Mouse (Mus musculus): ENCODE results near the gene Hrct1.

Gene Hrct1

DNA sequence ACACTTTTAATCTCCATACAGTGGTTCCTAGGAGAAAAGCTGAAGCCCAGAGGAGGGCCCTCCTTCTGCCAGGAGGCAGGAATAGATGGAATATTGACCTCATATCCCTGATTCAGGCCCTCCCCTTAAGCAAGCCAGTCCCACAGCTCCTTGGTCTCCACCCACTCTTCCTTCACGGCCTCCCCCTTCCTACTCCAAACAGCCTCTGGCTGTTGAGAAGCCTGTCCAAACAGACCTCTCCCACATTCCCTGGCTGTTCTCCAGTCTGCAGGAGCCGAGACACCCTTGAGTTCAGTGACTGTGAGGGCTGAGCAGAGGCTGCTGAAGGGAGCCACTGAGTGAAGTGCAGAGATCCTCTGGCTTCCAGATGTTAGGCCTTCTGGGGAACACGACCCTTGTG lies at the start of gene Hrct1:
TSS of gene Hrct1 (plus strand) at position 194 of the 400 bp plus-strand sequence.
- CTCF ChIA-PET, result no interaction called here

- CTCF ChIA-PET, result no interaction called here
Measured at GRCm38 (mm10) chr4:43678541-43678940, 48.4 kb upstream of the Hrct1 start.

DNA sequence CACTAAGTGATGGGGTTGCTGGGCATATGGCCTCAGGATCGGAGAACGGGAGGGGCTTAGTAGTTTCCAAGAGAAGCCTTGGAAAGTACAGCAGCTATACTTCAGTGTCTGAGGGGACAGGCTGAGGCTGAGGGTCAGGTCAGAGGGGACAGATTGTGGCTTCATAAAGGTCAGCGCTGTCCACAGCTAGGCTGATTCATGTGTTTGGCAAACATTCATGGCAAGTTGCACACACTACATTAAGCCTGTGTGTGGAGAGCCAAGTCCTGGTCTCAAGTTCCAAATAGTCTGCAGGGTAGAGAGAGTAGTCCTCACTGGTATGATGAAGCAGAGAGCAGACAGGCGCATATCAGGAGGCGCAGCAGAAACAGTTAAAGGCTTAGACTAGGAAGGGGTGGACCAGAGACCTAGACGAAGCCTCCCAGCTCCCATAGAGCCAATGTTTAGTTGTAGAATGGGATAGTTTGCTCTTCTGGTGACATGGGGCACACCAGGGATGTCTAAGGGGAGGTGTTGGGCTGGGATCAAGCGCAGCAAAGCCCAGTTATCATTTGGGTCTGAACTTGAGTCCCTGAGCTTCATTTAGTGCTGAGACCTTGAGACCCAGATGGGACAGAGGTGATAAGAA lies 47.5 kb upstream of the Hrct1 start:
- CTCF ChIA-PET, result no interaction called here

GRCm38 (mm10) chr4:43690021-43690420 lies 37.0 kb upstream of the Hrct1 start:
- CTCF ChIA-PET, result no interaction called here

DNA sequence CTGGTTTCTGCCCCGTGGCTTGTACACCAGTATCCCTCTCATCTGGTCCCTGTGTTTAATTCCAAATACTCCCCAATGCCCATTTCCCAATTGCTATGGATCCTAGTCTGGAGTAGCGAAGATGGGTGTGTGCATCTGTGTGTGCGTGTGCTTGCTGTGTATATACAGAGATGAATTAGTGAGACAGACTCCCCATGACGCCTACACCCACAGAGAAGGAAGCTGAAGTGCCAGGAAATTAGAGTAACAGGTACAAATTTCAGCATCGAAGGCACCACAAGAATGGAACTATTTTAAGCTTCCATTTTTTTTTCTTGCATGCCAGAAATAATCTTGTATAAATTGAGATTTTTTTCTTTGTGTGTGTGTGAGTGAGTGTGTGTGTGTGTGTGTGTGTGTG lies 36.0 kb upstream of the Hrct1 start:
- CTCF ChIA-PET, result no interaction called here

- CTCF ChIA-PET, result no interaction called here
Measured at GRCm38 (mm10) chr4:43693806-43694241, 33.2 kb upstream of the Hrct1 start.

- CTCF ChIA-PET, result no interaction called here
Measured at GRCm38 (mm10) chr4:43694439-43695248, 32.3 kb upstream of the Hrct1 start.

- CTCF ChIA-PET, result no interaction called here
Measured at GRCm38 (mm10) chr4:43695249-43695671, 31.7 kb upstream of the Hrct1 start.

GRCm38 (mm10) chr4:43696561-43696960 lies 30.4 kb upstream of the Hrct1 start:
- CTCF ChIA-PET, result no interaction called here

GRCm38 (mm10) chr4:43700707-43701106 lies 26.3 kb upstream of the Hrct1 start, which contains the start of gene Olfr70:
Gene Olfr70 (minus strand): TSS chr4:43700807.
- CTCF ChIA-PET, result no interaction called here

DNA sequence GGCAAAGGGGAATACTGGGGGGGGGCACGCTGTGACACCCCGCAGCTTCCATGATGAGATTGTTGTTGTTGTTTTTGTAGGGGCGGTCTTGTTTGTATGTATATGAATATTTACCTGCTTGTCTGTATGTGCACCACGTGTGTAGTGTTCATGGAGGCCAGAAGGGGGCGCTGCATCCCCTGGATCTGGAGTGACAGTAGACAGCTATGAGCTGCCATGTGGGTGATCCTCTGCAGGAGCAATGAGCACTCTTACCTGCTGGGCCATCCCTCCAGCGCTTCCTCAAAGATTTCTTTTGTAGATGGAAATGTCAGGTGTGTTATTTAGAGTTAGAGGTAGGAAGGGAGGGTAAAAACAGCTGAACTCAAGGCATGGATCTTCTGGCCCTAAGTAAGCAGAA lies 23.5 kb upstream of the Hrct1 start:
- CTCF ChIA-PET, result no interaction called here

DNA sequence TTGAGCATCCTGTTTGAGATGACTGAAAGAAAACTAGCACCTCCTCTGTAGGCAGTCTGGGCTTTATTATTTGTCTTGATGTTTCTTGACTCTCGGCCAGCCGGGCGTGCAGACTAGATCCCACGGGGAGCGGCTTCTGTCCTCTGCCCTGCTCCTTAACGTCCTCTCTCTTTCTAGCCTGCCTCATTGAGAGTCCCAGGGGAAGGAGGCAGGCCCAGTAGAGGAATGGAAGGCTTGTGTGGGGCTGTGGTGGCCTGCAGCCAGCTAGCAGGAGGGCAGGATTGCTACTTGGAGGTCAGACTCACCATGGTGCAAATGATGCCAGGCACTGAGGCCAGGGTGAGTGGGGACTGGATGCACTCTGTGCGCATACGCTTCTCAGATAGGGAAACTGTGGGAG lies 23.1 kb upstream of the Hrct1 start:
- CTCF ChIA-PET, result no interaction called here

GRCm38 (mm10) chr4:43705991-43706390 lies 21.0 kb upstream of the Hrct1 start:
- CTCF ChIA-PET, result no interaction called here

DNA sequence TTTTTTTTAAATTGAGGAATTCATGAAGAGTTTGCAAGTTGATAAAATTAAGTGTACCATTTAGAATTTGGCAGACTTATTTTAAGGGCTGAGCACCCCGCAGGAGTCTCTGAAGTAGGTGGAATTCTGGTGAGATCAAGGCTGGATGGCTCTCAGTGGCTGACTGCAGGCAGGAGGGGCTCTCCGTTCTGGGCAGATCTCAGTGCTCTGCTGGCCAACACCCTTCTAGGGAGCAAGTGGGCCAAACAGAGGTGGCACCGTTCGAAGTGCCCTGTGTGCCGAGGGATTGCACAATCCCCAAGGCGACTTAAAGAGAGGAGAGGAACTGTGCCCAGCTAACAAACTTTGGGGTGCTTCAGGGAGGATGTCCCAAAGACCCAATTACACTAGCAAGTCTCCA lies 17.1 kb upstream of the Hrct1 start, which contains the start of gene Olfr71:
TSS of gene Olfr71 (minus strand) at position 387 of the 400 bp plus-strand sequence.
- CTCF ChIA-PET, result interaction anchor here (0.6 kb wide), 1 partner anchor 79 kb away, joined by 3 read pairs; no protein-coding TSS in a partner anchor

DNA sequence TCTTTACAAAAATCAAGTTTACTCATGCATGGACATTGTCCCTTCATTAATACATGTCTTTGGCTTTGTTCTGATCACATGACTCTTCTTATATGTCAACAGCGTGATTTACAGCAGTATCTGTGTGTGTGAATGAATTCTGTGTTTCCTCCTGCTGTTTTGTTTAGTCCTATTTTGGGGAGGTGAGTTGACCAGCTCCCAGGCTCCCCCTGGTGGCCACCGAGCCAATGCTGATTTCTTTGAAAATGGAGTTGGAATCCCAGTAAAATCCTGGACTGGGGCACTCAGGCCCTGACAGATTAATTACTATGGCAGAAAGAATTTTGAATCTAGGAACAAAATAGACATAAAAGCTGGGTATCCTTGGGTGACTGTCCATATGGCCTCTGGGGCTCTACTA lies 15.2 kb upstream of the Hrct1 start:
- CTCF ChIA-PET, result interaction anchor here (0.9 to 1.3 kb wide), 2 partner anchors 82 to 280 kb away, joined by 3 to 6 read pairs; no protein-coding TSS in a partner anchor

DNA sequence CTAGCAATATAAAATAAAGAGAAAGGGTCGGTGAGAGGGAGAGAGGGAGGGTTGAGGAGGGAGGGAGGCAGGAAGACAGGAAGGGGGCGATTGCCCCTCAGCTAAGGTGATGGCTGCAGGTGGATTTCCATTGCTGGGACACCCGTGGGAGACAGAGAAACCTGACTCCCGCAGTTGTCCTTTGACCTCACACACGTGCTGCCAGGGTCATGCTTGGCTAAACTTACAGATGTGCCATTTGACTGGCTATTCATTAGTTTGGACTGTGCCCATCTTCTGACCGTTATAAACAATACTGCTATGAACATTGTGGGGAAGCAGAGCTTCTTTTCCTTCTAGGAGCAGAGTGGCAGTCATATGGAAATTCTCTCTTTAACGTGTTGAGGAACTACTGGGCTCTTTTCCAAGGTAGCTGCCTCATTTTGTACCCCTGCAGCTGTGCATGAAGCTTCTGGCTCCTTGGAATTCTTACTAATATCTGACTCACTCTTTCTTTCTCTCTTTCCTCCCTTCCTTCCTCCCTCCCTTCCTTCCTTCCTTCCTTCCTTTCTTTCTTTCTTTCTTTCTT lies 13.3 kb upstream of the Hrct1 start:
- CTCF ChIA-PET, result no interaction called here

- CTCF ChIA-PET, result interaction anchor here (0.6 kb wide), 1 partner anchor 91 kb away, joined by 3 read pairs; no protein-coding TSS in a partner anchor
Measured at GRCm38 (mm10) chr4:43720491-43721228, 6.3 kb upstream of the Hrct1 start.

GRCm38 (mm10) chr4:43722191-43722590 lies 4.8 kb upstream of the Hrct1 start:
- CTCF ChIA-PET, result interaction anchor here (0.5 kb wide), 1 partner anchor 94 kb away, joined by 4 read pairs; no protein-coding TSS in a partner anchor

- CTCF ChIA-PET, result no interaction called here
Measured at GRCm38 (mm10) chr4:43724764-43725163, 2.2 kb upstream of the Hrct1 start.

DNA sequence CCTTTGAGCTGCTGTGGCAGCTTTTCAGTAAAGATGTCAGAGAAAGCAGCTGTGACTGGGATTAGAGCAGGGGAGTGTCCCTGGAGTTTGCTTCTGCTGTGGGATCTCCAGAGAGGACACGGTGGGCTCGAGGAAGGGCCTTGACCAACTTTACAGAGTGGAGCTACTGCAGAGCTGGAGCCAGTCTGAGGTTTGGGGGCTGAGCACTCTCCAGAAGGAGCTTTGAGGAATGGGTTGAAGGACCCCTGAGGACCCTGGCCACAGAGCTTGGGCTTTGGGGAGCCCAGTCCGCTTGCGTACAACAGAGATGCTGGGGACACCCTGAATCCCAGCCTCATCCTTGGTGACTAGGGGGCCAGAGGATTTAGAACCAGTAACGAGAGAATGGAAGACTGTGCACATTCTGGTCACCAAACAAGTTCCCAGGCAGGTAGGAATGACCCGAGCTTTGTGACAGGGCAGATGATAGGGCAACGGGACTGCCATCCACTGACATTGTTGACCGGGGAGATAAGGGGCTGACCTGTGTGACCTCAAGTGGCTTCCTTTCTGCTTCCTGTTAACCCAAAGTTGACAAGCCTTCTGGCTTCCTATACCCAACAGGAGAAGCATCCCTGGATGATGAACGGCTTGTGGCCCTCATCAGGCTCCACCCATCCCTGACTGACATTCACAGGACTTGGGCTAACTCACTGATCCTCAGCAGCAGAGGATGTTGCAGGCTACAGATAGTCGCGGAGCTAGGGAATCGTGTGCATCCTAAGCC lies 577 bp upstream of the Hrct1 start:
- CTCF ChIA-PET, result no interaction called here

Data from spleen, embryonic (tissue).